Mouse (Mus musculus) MEL (cell line): ENCODE measurements around the gene Itpr2. TPM values are rescaled to one million over a fixed set of nuclear protein-coding genes. Genes with fewer than 3 reads are reported as not detected.

ENCODE experiments used
- DNase-seq: peaks from one replicate; pipeline ENCODE4 v3.0.0; 2011; ENCODE audit warnings: low read depth, low spot score
- H3K27ac ChIP-seq: 2 replicates; pipeline ENCODE4 v1.5.1; 2012; ENCODE audit warnings: low read depth, mild to moderate bottlenecking, control low read depth, low read length, moderate library complexity; ENCODE audit not compliant: control insufficient read depth
- H3K27me3 ChIP-seq, 2 experiments: fragments of 150-350 bp in 1 of 2; sonication (generic) in 1 of 2; 2 replicates each; pipeline ENCODE4 v1.6.1; 2012; ENCODE audit warnings: low read length in 2 of 2, mild to moderate bottlenecking in 2 of 2, improper control_type of control experiment in 1 of 2, moderate library complexity in 1 of 2; ENCODE audit not compliant: insufficient read depth in 2 of 2, control insufficient read depth in 1 of 2
- H3K36me3 ChIP-seq, 2 experiments: 2 replicates each; pipeline ENCODE4 v1.6.1; 2012 to 2014; ENCODE audit warnings: low read length in 2 of 2, improper control_type of control experiment in 1 of 2, inconsistent platforms in 1 of 2, mild to moderate bottlenecking in 1 of 2; ENCODE audit not compliant: insufficient read depth in 2 of 2, control insufficient read depth in 1 of 2
- H3K4me1 ChIP-seq, 2 experiments: fragments of 150-350 bp in 1 of 2; sonication (generic) in 1 of 2; 2 replicates each; pipeline ENCODE4 v1.6.1; 2012; ENCODE audit warnings: low read length in 2 of 2, improper control_type of control experiment in 1 of 2, mild to moderate bottlenecking in 1 of 2; ENCODE audit not compliant: insufficient read depth in 2 of 2, control insufficient read depth in 1 of 2
- H3K4me3 ChIP-seq, 2 experiments: fragments of 150-350 bp in 1 of 2; sonication (generic) in 1 of 2; 2 replicates each; pipeline ENCODE4 v1.5.1; 2012; ENCODE audit warnings: low read depth in 2 of 2, low read length in 2 of 2, mild to moderate bottlenecking in 2 of 2, moderate library complexity in 2 of 2, control low read depth in 1 of 2, improper control_type of control experiment in 1 of 2; ENCODE audit not compliant: control insufficient read depth in 1 of 2, insufficient read depth in 1 of 2
- H3K79me2 ChIP-seq: 2 replicates; pipeline ENCODE4 v1.6.1; 2012; ENCODE audit warnings: mild to moderate bottlenecking, low read length, moderate library complexity; ENCODE audit not compliant: control insufficient read depth, poor library complexity, insufficient read depth
- H3K9ac ChIP-seq: 2 replicates; pipeline ENCODE4 v1.6.1; 2012; ENCODE audit warnings: low read depth, mild to moderate bottlenecking, control low read depth, low read length, moderate library complexity; ENCODE audit not compliant: control insufficient read depth, poor library complexity, severe bottlenecking
- H3K9me3 ChIP-seq: fragments of 150-350 bp; sonication (generic); replicated peaks from 2 replicates; pipeline ENCODE4 v1.6.1; 2012; ENCODE audit warnings: mild to moderate bottlenecking, low read length, improper control_type of control experiment, moderate library complexity; ENCODE audit not compliant: insufficient read depth
- CHD1 ChIP-seq: IDR thresholded peaks from 2 replicates; pipeline ENCODE4 v1.6.1; 2012; ENCODE audit warnings: low read depth, mild to moderate bottlenecking, inconsistent platforms, low read length, improper control_type of control experiment
- CHD2 ChIP-seq: IDR thresholded peaks from 2 replicates; pipeline ENCODE4 v1.6.1; 2011; ENCODE audit warnings: low read length, improper control_type of control experiment
- CTCF ChIP-seq, 3 experiments: IDR thresholded peaks in 2 of 3; conservative IDR thresholded peaks in 1 of 3; 2 replicates each; pipeline ENCODE4 v1.5.1; 2011 to 2012; ENCODE audit warnings: low read length in 3 of 3, low read depth in 2 of 3, mild to moderate bottlenecking in 2 of 3, improper control_type of control experiment in 1 of 3, inconsistent platforms in 1 of 3, mixed read lengths in 1 of 3, moderate library complexity in 1 of 3; ENCODE audit not compliant: control insufficient read depth in 1 of 3, insufficient read depth in 1 of 3, poor library complexity in 1 of 3, severe bottlenecking in 1 of 3
- EP300 ChIP-seq, 2 experiments: IDR thresholded peaks; 2 replicates each; pipeline ENCODE4 v1.6.1; 2011; ENCODE audit warnings: improper control_type of control experiment in 2 of 2, low read length in 2 of 2, low read depth in 1 of 2, mild to moderate bottlenecking in 1 of 2
- ETS1 ChIP-seq: IDR thresholded peaks from 2 replicates; pipeline ENCODE4 v1.6.1; 2012; ENCODE audit warnings: low read depth, mild to moderate bottlenecking, inconsistent platforms, low read length, improper control_type of control experiment, moderate library complexity
- GATA1 ChIP-seq: IDR thresholded peaks from 2 replicates; pipeline ENCODE4 v1.6.1; 2011; ENCODE audit warnings: low read depth, low read length, improper control_type of control experiment
- HCFC1 ChIP-seq: IDR thresholded peaks from 2 replicates; pipeline ENCODE4 v1.6.1; 2012; ENCODE audit warnings: low read depth, mild to moderate bottlenecking, inconsistent platforms, low read length, improper control_type of control experiment, moderate library complexity
- JUND ChIP-seq: IDR thresholded peaks from 2 replicates; pipeline ENCODE4 v1.6.1; 2011; ENCODE audit warnings: low read depth, mild to moderate bottlenecking, improper control_type of control experiment, low read length
- MAX ChIP-seq: IDR thresholded peaks from 2 replicates; pipeline ENCODE4 v1.6.1; 2011; ENCODE audit warnings: low read length, improper control_type of control experiment
- MEF2A ChIP-seq: IDR thresholded peaks from 2 replicates; pipeline ENCODE4 v1.6.1; 2014; ENCODE audit warnings: low read depth, mild to moderate bottlenecking, inconsistent platforms, low read length, improper control_type of control experiment; ENCODE audit not compliant: poor library complexity, insufficient replicate concordance, severe bottlenecking; ENCODE audit errors: extremely low read depth
- MXI1 ChIP-seq: IDR thresholded peaks from 2 replicates; pipeline ENCODE4 v1.6.1; 2011; ENCODE audit warnings: mild to moderate bottlenecking, low read depth, low read length, improper control_type of control experiment
- MYB ChIP-seq: IDR thresholded peaks from 2 replicates; pipeline ENCODE4 v1.6.1; 2011; ENCODE audit warnings: mild to moderate bottlenecking, low read depth, low read length, improper control_type of control experiment
- NELFE ChIP-seq: IDR thresholded peaks from 2 replicates; pipeline ENCODE4 v1.6.1; 2011; ENCODE audit warnings: low read depth, low read length, improper control_type of control experiment
- NRF1 ChIP-seq: IDR thresholded peaks from 2 replicates; pipeline ENCODE4 v1.6.1; 2014; ENCODE audit warnings: low read depth, mild to moderate bottlenecking, inconsistent platforms, low read length, improper control_type of control experiment, moderate library complexity; ENCODE audit not compliant: poor library complexity, insufficient read depth, severe bottlenecking
- POLR2A ChIP-seq, 2 experiments: IDR thresholded peaks; 2 replicates each; pipeline ENCODE4 v1.6.1; 2011 to 2012; ENCODE audit warnings: low read length in 2 of 2, mild to moderate bottlenecking in 2 of 2, control low read depth in 1 of 2, improper control_type of control experiment in 1 of 2, low read depth in 1 of 2, moderate library complexity in 1 of 2; ENCODE audit not compliant: control insufficient read depth in 1 of 2, insufficient read depth in 1 of 2, poor library complexity in 1 of 2
- POLR2AphosphoS5 ChIP-seq: IDR thresholded peaks from 2 replicates; pipeline ENCODE4 v1.6.1; 2012; ENCODE audit warnings: low read depth, borderline replicate concordance, mild to moderate bottlenecking, inconsistent platforms, low read length, moderate library complexity, mixed read lengths
- RAD21 ChIP-seq: IDR thresholded peaks from 2 replicates; pipeline ENCODE4 v1.6.1; 2011; ENCODE audit warnings: mild to moderate bottlenecking, low read depth, low read length, improper control_type of control experiment
- RCOR1 ChIP-seq: IDR thresholded peaks from 2 replicates; pipeline ENCODE4 v1.6.1; 2012; ENCODE audit warnings: low read depth, mild to moderate bottlenecking, inconsistent platforms, low read length, improper control_type of control experiment
- SIN3A ChIP-seq: IDR thresholded peaks from 2 replicates; pipeline ENCODE4 v1.6.1; 2012; ENCODE audit warnings: low read length, improper control_type of control experiment, inconsistent platforms
- SMC3 ChIP-seq: IDR thresholded peaks from 2 replicates; pipeline ENCODE4 v1.6.1; 2011; ENCODE audit warnings: low read depth, low read length, improper control_type of control experiment
- TAL1 ChIP-seq: IDR thresholded peaks from 2 replicates; pipeline ENCODE4 v1.6.1; 2012; ENCODE audit warnings: mild to moderate bottlenecking, inconsistent platforms, low read length, moderate library complexity, mixed read lengths
- USF1 ChIP-seq: IDR thresholded peaks from 2 replicates; pipeline ENCODE4 v1.6.1; 2014; ENCODE audit warnings: low read depth, mild to moderate bottlenecking, inconsistent platforms, low read length, improper control_type of control experiment, moderate library complexity
- USF2 ChIP-seq, 2 experiments: IDR thresholded peaks; 2 replicates each; pipeline ENCODE4 v1.6.1; 2011 to 2012; ENCODE audit warnings: improper control_type of control experiment in 2 of 2, low read length in 2 of 2, borderline replicate concordance in 1 of 2, inconsistent platforms in 1 of 2, low read depth in 1 of 2, mild to moderate bottlenecking in 1 of 2; ENCODE audit not compliant: insufficient read depth in 1 of 2
- ZMIZ1 ChIP-seq: IDR thresholded peaks from 2 replicates; pipeline ENCODE4 v1.6.1; 2012; ENCODE audit warnings: low read depth, mild to moderate bottlenecking, inconsistent platforms, low read length, improper control_type of control experiment, moderate library complexity
- ZNF384 ChIP-seq: IDR thresholded peaks from 2 replicates; pipeline ENCODE4 v1.6.1; 2012; ENCODE audit warnings: low read depth, mild to moderate bottlenecking, inconsistent platforms, low read length, improper control_type of control experiment
- polyA plus RNA-seq, 2 experiments: library from polyadenylated mRNA; stranded (reverse) in 1 of 2; unstranded in 1 of 2; fragments of >175 nt in 1 of 2; fragments of >200 nt in 1 of 2; gene quantifications; 2 replicates each; pipeline versions ENCODE4 v1.2.1 to v1.2.4; 2012; ENCODE audit warnings: low replicate concordance in 2 of 2, low read depth in 1 of 2; ENCODE audit not compliant: insufficient read length in 2 of 2, insufficient read depth in 1 of 2, missing spikeins in 1 of 2
- total RNA-seq: library from RNA; depleted of rRNA; stranded (reverse); fragments of 300-350 nt; gene quantifications from 2 replicates; pipeline ENCODE4 v1.2.3, GENCODE M21; 2012

Itpr2 gene
- total and polyA plus RNA-seq, 3 experiments: 1.5 to 3.0 TPM; not detected in 1

- Histone ChIP-seq H3K36me3 (no peaks in the 10 kb centered on the region), H3K27ac (no peak overlapping the region), H3K4me1 (no peaks in the 10 kb centered on the region)
Observed at GRCm38 (mm10) chr6:146538661-146539060, 36.6 kb upstream of the Itpr2 start.

GRCm38 (mm10) chr6:146538071-146538470 lies 36.0 kb upstream of the Itpr2 start:
- TF ChIP-seq MEF2A (no peak), NELFE (no peak), CHD1 (no peak), SMC3 (no peak), GATA1 (no peak), ETS1 (no peak), CTCF (IDR thresholded peaks at IDR 0.05 in 2 of 3, conservative IDR thresholded peaks at IDR 0.05 in 1 of 3; ENCODE audit: control insufficient read depth in 1 of 3, insufficient read depth in 1 of 3, low read depth in 2 of 3, low read length in 3 of 3, poor library complexity in 1 of 3, severe bottlenecking in 1 of 3) (no peak), SIN3A (no peak), MAX (no peak), EP300 (IDR thresholded peaks at IDR 0.05; ENCODE audit: low read depth in 1 of 2, low read length in 2 of 2) (no peak), HCFC1 (no peak), POLR2A (IDR thresholded peaks at IDR 0.05; ENCODE audit: control insufficient read depth in 1 of 2, insufficient read depth in 1 of 2, low read depth in 1 of 2, low read length in 2 of 2, poor library complexity in 1 of 2) (no peak), RAD21 (no peak), MYB (no peak), TAL1 (no peak), ZMIZ1 (no peak)
- H3K9ac ChIP-seq: no peak overlapping the region
- H3K4me3 ChIP-seq: no peak overlapping the region
- H3K79me2 ChIP-seq: no peaks in the 10 kb centered on the region
- H3K27me3 ChIP-seq: no peaks in the 10 kb centered on the region; a peak in 1 of 4 replicates
- no peak overlapping the region for H3K27ac ChIP-seq
- no peaks in the 10 kb centered on the region for H3K36me3 ChIP-seq
- H3K4me1 ChIP-seq: no peaks in the 10 kb centered on the region
- H3K9me3 ChIP-seq: no peaks in the 10 kb centered on the region
- no peak for DNase-seq

More at GRCm38 (mm10) chr6:146538661-146539060, 36.6 kb upstream of the Itpr2 start:
- DNase-seq: no peak
- Histone ChIP-seq H3K79me2 (no peaks in the 10 kb centered on the region), H3K9me3 (no peaks in the 10 kb centered on the region), H3K4me3 (no peak overlapping the region), H3K9ac (no peak overlapping the region), H3K27me3 (no peaks in the 10 kb centered on the region; a peak in 1 of 4 replicates)
- no peak for TF ChIP-seq MEF2A
- TF ChIP-seq CTCF (IDR thresholded peaks at IDR 0.05 in 2 of 3, conservative IDR thresholded peaks at IDR 0.05 in 1 of 3; ENCODE audit: control insufficient read depth in 1 of 3, insufficient read depth in 1 of 3, low read depth in 2 of 3, low read length in 3 of 3, poor library complexity in 1 of 3, severe bottlenecking in 1 of 3): no peak
- TF ChIP-seq ZMIZ1: no peak
- TF ChIP-seq CHD1: no peak
- no peak for TF ChIP-seq SIN3A
- no peak for TF ChIP-seq POLR2AphosphoS5
- TF ChIP-seq MAX: no peak
- no peak for TF ChIP-seq RAD21
- no peak for TF ChIP-seq NRF1
- TF ChIP-seq USF1: no peak
- no peak for TF ChIP-seq ZNF384
- no peak for TF ChIP-seq TAL1
- TF ChIP-seq JUND: no peak
- TF ChIP-seq SMC3: no peak
- TF ChIP-seq RCOR1: no peak
- TF ChIP-seq CHD2: no peak
- TF ChIP-seq MXI1: no peak
- TF ChIP-seq USF2 (IDR thresholded peaks at IDR 0.05; ENCODE audit: borderline replicate concordance in 1 of 2, insufficient read depth in 1 of 2, low read depth in 1 of 2, low read length in 2 of 2): no peak
